Mouse (Mus musculus): ENCODE measurements around the gene Chmp5.

- TF ChIP-seq CTCF (IDR thresholded peaks at IDR 0.05; ENCODE audit: low read depth) (no peak), EP300 (IDR thresholded peaks at IDR 0.05; ENCODE audit: low read depth) (no peak)
Observed at GRCm38 (mm10) chr4:40929046-40929445, 19.2 kb upstream of the Chmp5 start.

Data from liver, postnatal 0 days (tissue).